Mouse (Mus musculus): ENCODE data around the gene Wnt7a.

Wnt7a gene

DNA sequence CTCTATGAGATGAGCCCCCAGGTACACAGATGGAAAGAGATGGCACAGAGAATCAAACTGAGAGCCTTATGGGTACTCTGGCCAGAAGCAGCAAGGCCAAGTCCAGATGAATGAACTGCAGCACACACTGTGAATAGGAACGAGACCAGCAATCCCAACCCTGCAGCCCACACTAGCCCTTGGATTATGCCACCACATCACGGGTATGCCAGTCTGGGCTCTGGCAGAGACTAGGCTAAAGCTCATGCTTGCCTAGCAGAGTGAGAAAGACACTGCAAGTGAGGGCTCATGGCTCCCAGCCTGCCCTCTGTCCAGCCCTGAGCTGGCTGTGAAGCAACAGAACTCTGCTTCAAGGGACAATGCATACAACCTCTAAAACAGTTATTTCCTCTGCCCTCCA, 26.7 kb downstream of the Wnt7a start:
- no peak for DNase-seq (ENCODE audit: low spot score)

DNA sequence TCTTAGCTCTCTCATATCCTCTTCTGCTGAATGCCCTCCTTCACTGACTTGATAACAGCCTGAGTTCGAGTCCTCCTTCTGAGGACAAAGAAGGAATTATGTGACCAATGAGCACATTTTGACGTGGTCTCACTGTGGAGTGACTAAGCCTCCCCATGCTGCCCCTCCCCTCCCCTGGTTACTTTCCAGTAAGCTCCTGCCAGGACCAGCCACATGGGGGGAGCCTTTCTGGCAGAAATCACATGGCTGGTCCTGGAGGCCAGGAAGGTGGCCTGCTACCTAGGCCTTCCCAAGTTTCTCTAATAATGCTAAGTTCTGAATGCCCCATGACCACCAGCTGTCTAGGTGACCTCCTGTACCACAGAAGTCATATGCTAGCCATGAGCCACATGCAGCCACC, 27.3 kb downstream of the Wnt7a start:
- no peak for DNase-seq (ENCODE audit: low spot score)

DNA sequence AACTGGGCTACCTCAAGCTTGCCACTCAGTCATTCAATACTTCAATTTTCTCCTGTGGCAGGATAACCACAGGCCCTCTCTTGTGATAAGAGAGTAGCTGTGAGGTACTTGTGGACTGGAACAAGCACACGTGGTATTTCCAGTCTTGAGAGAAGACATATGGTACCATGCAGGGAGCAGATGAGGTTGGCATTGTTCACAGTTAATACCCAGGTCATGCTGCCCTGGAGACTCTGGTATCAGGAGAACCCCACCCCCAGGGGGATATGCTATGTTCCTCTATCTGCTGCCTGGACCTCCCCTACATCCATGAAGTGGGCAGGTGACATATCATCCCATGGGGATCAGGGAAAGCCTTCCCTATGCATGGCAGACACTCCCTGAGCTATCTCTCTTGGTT, 27.9 kb downstream of the Wnt7a start:
- no peak for DNase-seq (ENCODE audit: low spot score)

DNA sequence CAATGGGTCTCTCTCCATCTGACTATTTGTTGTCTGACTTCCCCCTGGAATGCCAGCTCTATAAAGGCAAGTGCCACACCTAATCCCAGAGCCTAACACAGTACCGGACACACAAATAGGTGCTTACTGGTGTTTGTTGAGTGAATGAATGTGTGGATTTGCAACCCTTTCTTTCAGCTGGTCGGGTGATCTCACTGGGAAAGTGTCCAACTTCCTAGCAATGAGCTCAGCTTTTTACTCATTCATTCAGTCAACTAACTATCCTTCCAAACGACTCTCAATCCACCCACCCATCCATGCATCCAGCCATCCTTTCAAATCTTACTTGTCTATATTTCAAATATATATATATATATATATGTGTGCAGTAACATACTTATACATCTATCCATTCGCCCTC, 31.3 kb downstream of the Wnt7a start:
- DNase-seq (ENCODE audit: low spot score): no peak

DNA sequence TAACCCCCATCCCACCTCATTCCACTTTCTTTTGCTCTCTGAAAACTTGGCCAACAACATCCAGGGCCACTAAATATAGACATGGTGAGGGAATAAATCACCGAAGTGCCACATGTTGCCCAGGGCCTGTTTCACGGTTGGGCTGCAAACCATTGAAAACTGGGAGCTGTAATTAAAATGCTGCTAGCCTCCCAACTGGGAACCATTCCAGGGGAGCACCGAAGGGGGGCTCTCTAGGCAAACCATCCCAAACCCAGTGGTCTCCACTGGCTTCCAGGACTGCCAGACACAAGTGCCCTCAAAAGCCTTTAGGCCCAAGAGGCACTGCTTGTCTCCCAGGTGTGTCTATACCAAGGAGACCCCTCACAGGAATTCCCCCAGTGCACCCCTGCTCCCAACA, 31.9 kb downstream of the Wnt7a start:
- DNase-seq (ENCODE audit: low spot score): no peak

DNA sequence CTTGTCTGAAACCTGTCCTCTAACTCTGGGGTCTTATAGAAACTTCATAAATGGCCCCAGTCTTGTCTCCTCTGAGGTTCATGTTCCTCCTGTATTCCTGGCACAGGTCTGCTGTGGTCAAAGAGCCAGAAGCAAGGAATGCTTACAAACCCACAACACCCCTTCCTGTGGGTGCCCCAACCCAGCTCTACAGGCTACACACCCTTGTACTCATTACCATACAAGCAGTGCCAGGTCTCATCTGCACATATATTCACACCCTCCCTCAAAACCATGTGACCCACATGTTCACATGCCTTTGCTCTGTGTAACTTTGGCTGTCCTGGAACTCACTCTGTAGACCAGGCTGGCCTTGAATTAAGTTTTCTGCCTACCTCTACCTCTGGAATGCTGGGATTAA, 38.2 kb downstream of the Wnt7a start:
- DNase-seq (ENCODE audit: low spot score): no peak

DNA sequence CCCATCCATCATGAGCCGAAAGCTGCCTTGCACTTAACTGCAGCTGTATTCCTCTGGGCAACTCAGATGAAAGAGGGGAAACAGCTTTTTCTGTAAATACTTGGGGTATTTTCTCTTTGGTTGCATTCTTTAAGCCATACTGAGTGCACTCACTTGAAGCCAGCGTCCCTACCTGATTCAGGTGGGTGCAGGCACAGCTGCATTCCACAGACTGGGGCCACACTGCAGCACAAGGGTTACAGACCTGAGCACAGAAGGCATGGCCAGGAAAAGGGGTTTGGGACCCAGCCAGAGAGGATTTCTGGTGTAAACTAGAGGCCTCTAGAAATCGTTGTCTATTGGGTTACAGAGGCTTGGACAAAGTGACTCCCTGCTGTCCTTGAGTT, 38.6 kb downstream of the Wnt7a start:
- DNase-seq (ENCODE audit: low spot score): no peak

DNA sequence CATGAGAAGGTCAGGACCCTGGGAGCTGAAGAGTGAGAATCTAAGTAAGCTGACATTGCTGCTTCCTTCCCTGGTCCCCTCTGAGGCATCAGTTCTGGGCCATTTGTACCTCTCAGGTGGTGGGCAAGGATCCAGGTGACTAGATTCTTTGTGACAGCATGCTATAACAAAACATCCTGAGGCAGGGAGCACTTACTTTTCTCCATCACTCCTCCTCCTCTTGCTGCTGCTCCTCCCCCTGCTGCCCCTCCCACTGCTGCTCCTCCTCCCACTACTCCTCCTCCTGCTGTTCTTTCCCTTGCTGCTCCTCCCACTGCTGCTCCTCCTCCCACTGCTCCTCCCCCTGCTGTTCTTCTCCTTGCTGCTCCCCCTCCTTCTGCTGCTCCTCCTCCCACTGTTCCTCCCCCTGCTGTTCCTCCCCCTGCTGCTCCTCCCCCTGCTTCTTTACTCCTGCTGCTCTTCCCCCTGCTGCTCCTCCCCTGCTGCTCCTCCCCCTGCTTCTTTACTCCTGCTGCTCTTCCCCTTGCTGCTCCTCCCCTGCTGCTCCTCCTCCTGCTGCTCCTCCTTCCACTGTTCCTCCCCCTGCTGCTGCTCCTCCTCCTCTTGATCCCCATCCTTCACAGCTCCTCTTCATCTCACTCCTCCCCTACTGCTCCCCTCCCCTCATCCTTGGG, 39.1 kb downstream of the Wnt7a start:
- no peak for DNase-seq (ENCODE audit: low spot score)

DNA sequence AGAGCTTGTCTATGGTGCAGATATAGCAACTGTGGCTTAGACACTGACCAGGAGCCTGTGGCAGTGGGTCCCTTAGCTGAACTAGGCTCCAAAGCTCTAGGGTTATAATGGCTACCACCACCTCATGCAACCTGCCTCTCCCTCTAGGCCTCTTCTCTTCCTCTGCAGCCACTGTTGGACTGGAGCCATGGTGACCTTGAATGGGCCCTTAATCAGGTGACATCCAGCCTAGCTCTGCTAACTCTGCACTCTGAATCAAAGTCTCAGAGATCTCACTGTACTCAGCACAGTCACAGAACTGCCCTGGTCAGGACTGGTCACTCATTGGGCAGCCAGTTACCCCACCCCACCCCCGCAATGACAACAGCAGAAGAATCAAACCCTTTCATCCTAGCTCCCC, 44.4 kb downstream of the Wnt7a start:
- DNase-seq (ENCODE audit: low spot score): no peak

DNA sequence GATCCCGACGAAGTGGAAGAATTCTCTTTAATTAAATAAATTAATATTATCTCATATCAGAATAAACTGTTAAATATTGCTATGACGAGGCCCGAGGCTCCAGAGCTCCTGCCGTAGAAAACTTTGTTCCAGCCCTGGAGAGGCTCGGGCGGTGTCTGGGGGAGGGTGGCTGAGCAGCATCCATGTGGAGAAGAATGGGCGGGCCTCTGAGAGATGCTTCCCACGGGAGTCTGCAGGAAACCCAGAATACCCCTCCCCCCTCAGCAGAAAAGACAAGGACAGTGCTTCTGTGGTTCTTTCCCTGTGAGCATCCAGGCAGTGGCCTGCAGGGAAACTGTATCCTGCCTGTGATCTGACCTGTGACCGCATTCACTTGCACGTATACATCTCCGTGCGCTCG, 45.7 kb downstream of the Wnt7a start:
- no peak for DNase-seq (ENCODE audit: low spot score)

DNA sequence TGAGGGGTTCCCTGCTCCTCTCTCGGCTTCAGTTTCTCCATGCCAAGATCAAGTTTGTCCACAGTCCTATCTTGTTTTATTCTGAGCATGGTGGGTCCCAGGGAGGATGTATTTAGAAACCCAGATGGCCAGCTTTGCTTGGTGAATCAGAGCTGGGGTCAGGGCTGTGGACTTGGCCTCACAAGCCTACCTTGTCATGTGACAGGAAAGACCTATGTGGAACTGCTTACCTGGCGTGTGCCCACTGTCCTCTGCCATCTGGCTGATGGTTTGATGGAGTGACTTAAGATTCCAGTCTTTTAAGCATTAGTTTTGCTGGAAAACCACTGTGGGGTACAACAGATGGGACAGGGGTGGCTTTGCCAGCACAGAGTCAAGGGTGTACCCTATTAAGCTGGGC, 48.4 kb downstream of the Wnt7a start:
- DNase-seq (ENCODE audit: low spot score): no peak

DNA sequence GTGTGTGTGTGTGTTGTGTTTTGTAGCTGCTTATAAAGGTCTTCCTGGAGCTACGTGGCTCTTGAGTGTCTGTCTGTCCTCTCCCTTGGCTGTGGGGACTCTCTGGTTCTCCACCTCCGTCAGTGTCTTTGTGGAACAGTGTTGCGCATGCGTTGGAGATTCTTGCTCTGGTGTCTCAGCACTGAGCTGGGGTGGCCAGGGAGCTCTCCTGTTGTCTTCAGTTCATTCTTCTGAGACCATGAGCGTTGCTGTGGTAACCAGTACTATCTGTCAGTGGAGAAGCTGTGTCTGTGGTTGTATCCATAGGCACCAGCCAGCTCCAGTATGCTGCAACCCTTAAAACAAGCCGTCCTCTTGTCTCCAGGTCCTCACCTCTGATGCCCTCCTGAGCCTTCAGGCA, 50.2 kb downstream of the Wnt7a start:
- no peak for DNase-seq (ENCODE audit: low spot score)

DNA sequence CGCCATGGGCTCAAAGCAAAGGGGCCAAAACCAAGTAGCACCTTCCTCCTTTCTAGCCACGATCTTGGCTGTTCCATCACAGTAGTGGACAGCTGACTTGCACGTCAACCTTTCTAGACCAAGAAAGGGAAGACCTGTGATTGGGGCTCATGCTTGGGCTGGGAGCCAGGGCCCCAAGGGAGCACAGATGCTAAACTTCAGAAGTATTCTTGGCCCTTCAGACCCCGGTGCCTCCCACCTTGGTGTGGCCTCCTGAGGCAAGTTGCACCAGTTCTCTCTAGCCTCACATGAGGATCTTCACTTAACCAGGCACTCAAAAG, 50.8 kb downstream of the Wnt7a start:
- no peak for DNase-seq (ENCODE audit: low spot score)

DNA sequence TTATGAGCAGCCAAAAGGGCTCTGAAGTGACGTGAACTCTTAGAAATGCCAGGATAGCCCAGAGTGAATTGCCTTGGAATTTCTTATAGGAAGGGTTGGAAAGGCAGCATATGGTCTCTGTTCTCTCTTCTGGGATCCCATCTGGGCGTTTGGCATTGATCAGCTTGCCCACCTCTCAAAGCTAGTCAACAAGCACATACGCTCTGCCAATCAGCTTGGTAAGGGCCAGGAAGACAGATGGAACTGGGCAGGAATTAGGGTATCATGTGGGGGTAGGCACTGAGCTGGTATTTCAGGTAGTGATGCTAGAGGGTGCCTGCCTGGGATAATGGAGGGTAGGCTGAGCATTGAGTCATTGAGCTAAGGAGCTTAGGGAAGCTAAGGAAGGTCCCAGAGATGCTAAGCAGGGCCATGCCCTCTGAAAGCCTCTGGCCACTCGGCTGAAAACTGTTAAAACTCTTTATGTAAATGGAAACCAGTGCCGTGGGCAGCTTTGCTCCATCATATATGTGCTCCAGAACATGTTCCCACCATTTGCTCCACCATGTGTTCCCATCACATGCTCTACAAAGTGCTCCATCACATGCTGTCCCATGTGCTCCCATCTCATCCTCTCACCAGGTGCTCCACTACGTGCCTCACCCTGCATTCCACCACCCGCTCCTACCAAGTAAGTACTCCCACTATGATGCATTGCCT, 51.3 kb downstream of the Wnt7a start:
- DNase-seq (ENCODE audit: low spot score): no peak

DNA sequence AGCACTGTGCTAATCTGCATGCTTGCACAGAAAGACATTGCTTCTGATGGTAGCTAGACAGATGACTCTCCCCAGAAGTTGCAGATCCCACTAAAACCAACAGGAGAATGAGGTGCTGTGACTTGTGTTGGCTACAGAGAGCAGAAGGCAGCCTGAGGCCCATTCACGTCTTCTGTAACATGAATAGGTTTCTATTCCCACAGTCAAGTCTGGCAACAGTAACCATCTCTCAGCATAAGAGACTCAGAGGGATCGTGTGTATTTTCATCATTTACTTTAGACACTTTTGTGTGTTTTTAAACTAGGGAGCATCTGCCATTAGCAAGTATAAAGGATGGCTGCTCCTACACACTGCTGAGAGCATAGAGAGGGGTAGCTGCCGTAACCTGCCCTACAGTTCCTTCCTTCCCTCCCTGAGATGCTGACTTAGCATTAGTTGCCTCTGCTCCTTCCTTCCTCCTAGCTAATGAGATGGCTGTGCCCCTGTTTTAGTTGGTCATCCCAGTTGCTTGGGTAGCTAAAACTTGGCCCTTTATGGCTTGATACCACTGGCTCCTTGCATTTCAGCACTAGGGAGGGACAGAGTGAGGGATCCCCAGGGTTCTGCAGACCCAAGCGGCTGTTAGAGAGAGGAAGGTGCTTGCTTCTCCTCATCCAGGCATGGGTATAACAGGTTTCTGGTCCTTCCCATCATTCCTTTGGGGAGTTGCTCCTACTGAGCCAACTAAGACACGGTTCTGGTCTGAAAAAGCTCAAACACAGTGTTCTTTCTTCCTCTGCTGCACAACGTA, 52.1 kb downstream of the Wnt7a start:
- DNase-seq (ENCODE audit: low spot score): no peak

DNA sequence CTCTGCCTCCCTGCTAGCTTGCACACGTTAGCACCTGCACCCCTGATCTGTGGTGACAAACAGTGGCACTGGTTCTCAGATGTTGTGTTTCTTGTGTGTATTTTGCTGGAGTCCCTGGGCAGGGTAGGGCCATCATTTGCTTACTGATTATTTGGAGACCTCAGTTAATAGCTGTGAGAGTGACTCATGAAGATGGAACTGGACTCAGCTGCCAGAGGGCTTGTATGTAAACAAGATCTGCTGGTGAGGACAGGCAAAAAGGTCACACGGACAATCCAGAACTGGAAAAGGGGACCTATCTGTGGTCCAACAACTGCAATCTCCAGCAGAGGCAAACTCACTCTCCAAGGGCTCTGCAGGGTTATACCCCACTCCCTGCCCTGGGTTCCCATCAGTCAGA, 52.8 kb downstream of the Wnt7a start:
- DNase-seq (ENCODE audit: low spot score): no peak

DNA sequence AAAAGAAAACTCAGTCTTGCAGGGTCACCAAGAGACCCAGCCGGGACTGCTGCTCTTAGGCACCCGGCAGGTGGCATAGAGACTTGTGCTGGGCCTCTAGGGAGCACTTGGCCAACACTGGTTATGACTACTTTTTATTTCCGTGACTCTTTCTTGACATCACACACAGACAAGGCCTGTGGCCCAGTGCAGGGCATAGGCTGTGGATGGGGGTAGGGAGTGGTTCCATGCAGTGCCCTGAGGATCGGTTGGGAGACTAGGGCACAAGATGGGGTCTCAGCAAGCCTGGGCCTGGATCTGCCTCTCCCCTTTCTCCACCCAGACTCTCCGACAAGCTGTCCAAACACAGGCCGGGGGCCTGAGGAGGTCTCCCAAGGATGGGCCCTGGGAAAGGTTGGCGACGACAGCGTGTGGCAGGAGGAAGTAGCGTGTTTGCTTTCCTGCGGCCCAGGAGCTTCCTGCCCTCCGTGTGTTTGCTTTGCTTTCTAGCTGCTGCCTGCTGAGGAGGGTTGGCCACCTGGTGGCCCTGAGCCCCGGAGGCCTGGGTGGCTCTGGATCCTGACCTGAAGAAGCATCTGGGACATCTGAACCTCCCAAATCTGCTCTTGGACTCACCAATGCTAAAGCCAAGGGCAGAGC, 53.8 kb downstream of the Wnt7a start:
- DNase-seq (ENCODE audit: low spot score): no peak

DNA sequence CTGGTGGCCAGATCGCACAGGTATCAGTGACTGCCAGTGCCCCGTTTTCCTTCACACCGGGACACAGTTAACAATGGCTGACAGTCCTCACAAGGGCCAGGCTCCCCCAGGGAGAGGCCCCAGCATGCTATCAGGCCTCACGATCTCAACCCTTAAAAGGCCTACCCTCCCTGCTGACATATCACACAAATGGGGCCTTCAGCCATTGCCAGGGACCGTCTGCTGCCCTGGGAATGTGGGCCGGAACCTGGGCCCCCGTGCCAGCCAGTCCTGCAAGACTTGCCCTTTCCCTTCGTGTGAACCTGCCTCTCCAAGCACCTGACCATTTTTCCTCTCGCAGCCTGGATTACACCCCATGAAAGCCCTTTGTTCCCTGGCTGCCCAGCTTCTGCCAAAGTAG, 61.5 kb downstream of the Wnt7a start:
- no peak for DNase-seq (ENCODE audit: low spot score)

DNA sequence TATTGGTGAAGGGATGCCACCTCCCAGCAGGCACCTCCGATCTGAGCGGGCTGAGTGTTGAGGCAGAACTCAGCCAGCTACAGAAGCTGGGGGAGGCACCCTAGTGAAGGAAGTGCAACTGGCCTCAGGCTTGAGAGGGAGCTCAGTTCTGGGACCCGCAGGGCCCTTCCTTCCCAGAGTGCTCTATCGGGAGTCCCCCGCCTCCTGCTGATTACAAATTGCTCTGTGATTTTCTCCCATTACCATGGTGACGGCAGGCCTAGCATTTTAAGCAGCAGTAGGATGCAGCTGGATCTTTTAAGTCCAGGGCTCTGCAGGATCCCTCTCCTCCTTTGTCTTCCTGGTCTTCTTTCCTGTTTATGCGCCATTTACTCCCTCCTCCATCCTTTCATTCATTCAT, 63.4 kb downstream of the Wnt7a start:
- DNase-seq (ENCODE audit: low spot score): no peak

DNA sequence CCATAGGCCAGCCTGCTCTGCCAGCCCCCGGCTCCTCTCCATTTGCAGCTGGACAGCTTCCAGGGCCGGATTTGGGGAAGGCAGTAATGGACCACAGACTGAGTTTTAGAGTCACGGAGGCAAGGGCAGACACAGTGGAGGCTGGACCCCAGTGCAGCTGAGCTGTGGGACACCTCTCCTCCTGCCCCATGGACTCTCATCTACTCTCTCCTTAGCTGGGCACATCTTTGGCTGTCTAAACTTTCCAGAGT, 64.3 kb downstream of the Wnt7a start:
- DNase-seq (ENCODE audit: low spot score): no peak

DNA sequence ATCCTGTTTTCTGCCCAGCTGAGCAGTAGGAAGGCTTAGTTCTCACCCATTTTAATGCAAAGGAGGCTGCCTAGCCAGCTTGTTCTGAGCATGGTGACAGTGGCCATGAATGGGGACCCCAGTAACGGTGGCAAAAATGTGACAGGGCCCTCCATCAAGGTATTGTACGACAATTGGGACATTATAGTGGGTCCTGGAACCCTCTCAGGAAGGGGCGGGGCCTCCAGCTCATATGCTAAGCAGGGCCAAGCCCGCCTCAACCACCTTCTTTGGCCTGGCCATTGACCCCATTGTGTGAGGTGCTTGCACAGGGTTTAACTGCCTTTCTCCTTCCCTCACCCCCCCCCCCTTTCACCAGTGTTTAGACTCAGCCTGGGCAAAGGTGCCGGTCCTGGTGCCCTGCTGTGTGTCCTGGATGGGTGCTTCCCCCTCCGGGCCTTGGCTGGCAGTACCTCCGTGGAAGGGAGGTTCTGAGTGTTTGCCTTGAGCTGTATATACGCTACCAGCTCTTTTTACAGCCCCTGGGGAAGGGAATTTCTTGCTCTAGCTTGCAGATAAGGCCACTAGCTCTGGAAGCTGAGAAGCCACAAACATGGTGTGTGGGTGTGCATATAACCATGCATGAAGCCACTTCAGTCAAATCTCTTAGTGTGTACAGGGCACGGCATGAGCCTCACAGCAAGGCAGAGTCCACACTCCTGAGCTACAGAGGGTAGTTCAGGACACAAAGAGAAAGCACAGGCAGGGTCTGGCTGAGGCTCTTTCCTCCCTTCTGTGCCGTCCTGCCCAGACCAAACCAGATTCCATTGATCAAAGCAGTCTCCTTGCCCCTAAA, 64.9 kb downstream of the Wnt7a start:
- no peak for DNase-seq (ENCODE audit: low spot score)

DNA sequence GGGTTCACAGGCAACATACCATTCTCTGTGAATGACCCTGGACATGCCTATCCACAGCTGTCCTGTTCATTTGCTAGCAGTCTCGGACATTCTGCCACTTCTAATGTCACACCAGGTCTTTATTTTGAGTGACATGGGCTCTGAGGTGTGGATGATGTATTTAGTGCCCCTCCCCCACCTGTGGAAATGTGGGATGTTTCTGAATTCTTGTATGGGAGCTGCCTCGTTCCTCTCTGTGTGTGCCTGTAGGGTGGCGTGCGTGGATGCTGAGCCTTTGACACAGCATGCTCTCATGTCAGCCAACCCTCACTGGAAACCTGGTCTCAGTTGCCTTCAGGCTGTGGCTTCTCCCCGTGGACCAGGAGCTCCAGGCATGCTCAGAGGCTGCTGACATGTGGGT, 66.1 kb downstream of the Wnt7a start:
- DNase-seq (ENCODE audit: low spot score): no peak
